Mouse (Mus musculus) frontal cortex, adult (tissue): ENCODE results near the gene Gimap8.
A peak's percentile ranks its signal among the peaks of the same experiment; 100 is the strongest.

ENCODE experiments used
- ATAC-seq: cut with Nextera tagmentation; 2 replicates; pipeline ENCODE4 v1.9.2; 2017; ENCODE audit warnings: mild to moderate bottlenecking, moderate library complexity, mixed read lengths; ENCODE audit not compliant: low TSS enrichment

Gimap8 gene

GRCm38 (mm10) chr6:48637811-48638500, 9.1 kb upstream of the Gimap8 start:
- no peak for ATAC-seq

GRCm38 (mm10) chr6:48638553-48638952, 8.5 kb upstream of the Gimap8 start:
- ATAC-seq, result no peak

- ATAC-seq, result no peak
Measured at GRCm38 (mm10) chr6:48641391-48641790, 5.6 kb upstream of the Gimap8 start.

GRCm38 (mm10) chr6:48642764-48643292, 4.2 kb upstream of the Gimap8 start:
- ATAC-seq, result peak; percentile 81

GRCm38 (mm10) chr6:48645660-48646308, 1.2 kb upstream of the Gimap8 start:
- peak; percentile 89 for ATAC-seq

- ATAC-seq, result no peak
Measured at GRCm38 (mm10) chr6:48646309-48646690, 734 bp upstream of the Gimap8 start.

- no peak for ATAC-seq
Measured at GRCm38 (mm10) chr6:48647611-48648010, 577 bp downstream of the Gimap8 start.

- no peak for ATAC-seq
Measured at GRCm38 (mm10) chr6:48648779-48649178, 1.7 kb downstream of the Gimap8 start.

GRCm38 (mm10) chr6:48650041-48650440, 3.0 kb downstream of the Gimap8 start:
- no peak for ATAC-seq

- ATAC-seq, result no peak
Measured at GRCm38 (mm10) chr6:48658721-48659120, 11.7 kb downstream of the Gimap8 start.

GRCm38 (mm10) chr6:48664750-48665149, 17.7 kb downstream of the Gimap8 start:
- ATAC-seq, result no peak

GRCm38 (mm10) chr6:48665471-48665870, 18.4 kb downstream of the Gimap8 start:
- no peak for ATAC-seq

GRCm38 (mm10) chr6:48666159-48666586, 19.1 kb downstream of the Gimap8 start:
- ATAC-seq, result no peak

GRCm38 (mm10) chr6:48668022-48668421, 21.0 kb downstream of the Gimap8 start:
- no peak for ATAC-seq

GRCm38 (mm10) chr6:48669446-48669969, 22.5 kb downstream of the Gimap8 start:
- no peak for ATAC-seq

GRCm38 (mm10) chr6:48674291-48675058, 27.4 kb downstream of the Gimap8 start:
- no peak for ATAC-seq

- no peak for ATAC-seq
Measured at GRCm38 (mm10) chr6:48675400-48675930, 28.4 kb downstream of the Gimap8 start.

- ATAC-seq, result no peak
Measured at GRCm38 (mm10) chr6:48675931-48676859, 29.2 kb downstream of the Gimap8 start, which contains the start of gene Gimap9. Gene Gimap9 (plus strand): TSS chr6:48676129.

- ATAC-seq, result no peak
Measured at GRCm38 (mm10) chr6:48676860-48677415, 29.9 kb downstream of the Gimap8 start.
